In genomic region chr11:74838441-74838840, GRCm38 (mm10) we compare ENCODE assay signal across 1 mouse cellular context.
TF ChIP-seq lines count a peak whose summit lies in the region.

No protein-coding gene starts in this region.

TF ChIP-seq in MEL, 35 proteins besides CTCF, POLR2A, EP300 and RAD21 (continued from another document):
- TF ChIP-seq USF2 (IDR thresholded peaks at IDR 0.05; ENCODE audit: borderline replicate concordance in 1 of 2, insufficient read depth in 1 of 2, low read depth in 1 of 2, low read length in 2 of 2) (no peak), ZC3H11A (IDR thresholded peaks at IDR 0.05; ENCODE audit: low read depth, low read length) (no peak), CHD2 (IDR thresholded peaks at IDR 0.05; ENCODE audit: low read length) (no peak), ZNF384 (IDR thresholded peaks at IDR 0.05; ENCODE audit: low read depth, low read length) (no peak), MYB (IDR thresholded peaks at IDR 0.05; ENCODE audit: low read depth, low read length) (no peak), MXI1 (IDR thresholded peaks at IDR 0.05; ENCODE audit: low read depth, low read length) (peak; percentile 91), POLR2AphosphoS5 (IDR thresholded peaks at IDR 0.05; ENCODE audit: borderline replicate concordance, low read depth, low read length) (no peak), MAX (IDR thresholded peaks at IDR 0.05; ENCODE audit: low read length) (peak; percentile 86), MAFK (IDR thresholded peaks at IDR 0.05; ENCODE audit: borderline replicate concordance, low read depth, low read length) (no peak), GATA1 (IDR thresholded peaks at IDR 0.05; ENCODE audit: low read depth, low read length) (0 out of 2 replicates have a peak, but pooled peaks have one; percentile 12), CHD1 (IDR thresholded peaks at IDR 0.05; ENCODE audit: low read depth, low read length) (no peak), ZKSCAN1 (IDR thresholded peaks at IDR 0.05; ENCODE audit: low read depth, low read length) (no peak)
